11 mouse cellular contexts compared by ENCODE assay signal in genomic region chr15:96744153-96744881, GRCm38 (mm10). TPM values are rescaled to one million over a fixed set of nuclear protein-coding genes. Genes with fewer than 3 reads are reported as not detected.
DNase-seq lines count a peak whose midpoint lies in the region; ATAC-seq and TF ChIP-seq lines count a peak whose summit lies in the region.
"Had no signal": no experiment of that assay in that cellular context is flagged by ENCODE, and none has a peak within 500 bp of the region (broad histone marks: within the 10 kb centered on the region; RNA-seq: fewer than 3 reads in every experiment).

No protein-coding gene starts in this region.

- H3K9me3 ChIP-seq in kidney, embryonic 14.5 days (ENCODE audit: control insufficient read depth, low read length): no peaks in the 10 kb centered on the region; the same call in 1 of the 2 replicates
- H3K9me3 ChIP-seq in heart, embryonic 13.5 days: 0 out of 2 replicates have a peak, but pooled peaks cover 8% of the 10 kb centered on the region
- no peaks in the 10 kb centered on the region for H3K9me3 ChIP-seq in liver, embryonic 16.5 days (replicated peaks; ENCODE audit: control insufficient read depth, low read length)
- H3K9me3 ChIP-seq in stomach, postnatal 0 days (ENCODE audit: control insufficient read depth, low read length): no peaks in the 10 kb centered on the region

- H3K4me2 ChIP-seq in kidney, embryonic 14.5 days (replicated peaks; ENCODE audit: low read depth, low read length): no peak overlapping the region
- H3K4me2 ChIP-seq in heart, embryonic 13.5 days: peak overlapping the region; percentile 46
- H3K4me2 ChIP-seq in liver, embryonic 16.5 days (ENCODE audit: low read depth, low read length): 0 out of 2 replicates have a peak overlapping the region, but pooled peaks have one; percentile 12
- H3K4me2 ChIP-seq in stomach, postnatal 0 days (replicated peaks; ENCODE audit: low read depth): no peak overlapping the region

- 0 out of 2 replicates have a peak, but pooled peaks cover 3% of the 10 kb centered on the region for H3K4me1 ChIP-seq in kidney, embryonic 14.5 days (ENCODE audit: control insufficient read depth, insufficient read depth, low read length)
- peaks cover 52% of the 10 kb centered on the region for H3K4me1 ChIP-seq in heart, embryonic 13.5 days
- peaks cover 11% of the 10 kb centered on the region for H3K4me1 ChIP-seq in liver, embryonic 16.5 days (ENCODE audit: control insufficient read depth, low read depth, low read length)
- H3K4me1 ChIP-seq in stomach, postnatal 0 days (replicated peaks; ENCODE audit: control insufficient read depth, insufficient read depth): 0 out of 2 replicates have a peak, but pooled peaks cover 2% of the 10 kb centered on the region

- no peaks in the 10 kb centered on the region for H3K27me3 ChIP-seq in kidney, embryonic 14.5 days (ENCODE audit: control insufficient read depth, insufficient read depth, low read length)
- no peaks in the 10 kb centered on the region for H3K27me3 ChIP-seq in heart, embryonic 13.5 days (replicated peaks)
- no peaks in the 10 kb centered on the region for H3K27me3 ChIP-seq in liver, embryonic 16.5 days (ENCODE audit: control insufficient read depth, insufficient read depth, low read depth, low read length)
- H3K27me3 ChIP-seq in stomach, postnatal 0 days (ENCODE audit: control insufficient read depth, insufficient read depth, low read length): no peaks in the 10 kb centered on the region

- 71% methylated on average over 18 of the region's 18 CpGs for WGBS in kidney, embryonic 14.5 days
- 14% methylated on average over 18 of the region's 18 CpGs for WGBS in heart, embryonic 13.5 days
- WGBS in liver, embryonic 16.5 days (ENCODE audit: insufficient replicate concordance): 18% methylated on average over 18 of the region's 18 CpGs
- WGBS in stomach, postnatal 0 days: 58% methylated on average over 18 of the region's 18 CpGs

- H3K4me3 ChIP-seq in kidney, embryonic 14.5 days (ENCODE audit: low read length): no peak overlapping the region
- no peak overlapping the region for H3K4me3 ChIP-seq in heart, embryonic 13.5 days
- no peak overlapping the region for H3K4me3 ChIP-seq in liver, embryonic 16.5 days (ENCODE audit: low read depth, low read length)
- no peak overlapping the region for H3K4me3 ChIP-seq in stomach, postnatal 0 days (ENCODE audit: low read depth, low read length)

- DNase-seq in kidney, adult 18-20 months: no peak
- no peak for DNase-seq in stomach, postnatal 0 days (ENCODE audit: low spot score)
- no peak for DNase-seq in cerebellum, postnatal 10 days
- no peak for DNase-seq in layer of hippocampus, adult 9-10 months (ENCODE audit: low spot score)
- DNase-seq in urinary bladder, postnatal 4 days (ENCODE audit: low spot score in 2 of 2): no peak
- DNase-seq: cerebellum, adult 8-10 months; gastrocnemius, postnatal 10 days; kidney, adult 8-10 months had no signal

- no peak for ATAC-seq in kidney, embryonic 14.5 days (ENCODE audit: low FRiP score, low TSS enrichment)
- peak; percentile 66; the same call in 1 of the 2 replicates for ATAC-seq in heart, embryonic 13.5 days (ENCODE audit: extremely low read depth, insufficient number of reproducible peaks, low FRiP score, low TSS enrichment)
- ATAC-seq in liver, embryonic 16.5 days (ENCODE audit: low read depth): peak; percentile 7; the same call in 1 of the 2 replicates
- ATAC-seq in stomach, postnatal 0 days (ENCODE audit: low FRiP score, low TSS enrichment): no peak

- no peak for TF ChIP-seq CTCF in stomach, postnatal 0 days (IDR thresholded peaks at IDR 0.05; ENCODE audit: low read depth)

- H3K27ac ChIP-seq in kidney, embryonic 14.5 days (ENCODE audit: low read depth, low read length): peak overlapping the region; percentile 26; the same call in 1 of the 2 replicates
- peak overlapping the region; percentile 95 for H3K27ac ChIP-seq in heart, embryonic 13.5 days (replicated peaks)
- peak overlapping the region; percentile 82; the same call in 1 of the 2 replicates for H3K27ac ChIP-seq in liver, embryonic 16.5 days (ENCODE audit: low read length)
- peak overlapping the region; percentile 77; the same call in 1 of the 2 replicates for H3K27ac ChIP-seq in stomach, postnatal 0 days (replicated peaks)

- H3K36me3 ChIP-seq in kidney, embryonic 14.5 days (ENCODE audit: control insufficient read depth, insufficient read depth, low read length): no peaks in the 10 kb centered on the region
- H3K36me3 ChIP-seq in heart, embryonic 13.5 days: no peaks in the 10 kb centered on the region
- no peaks in the 10 kb centered on the region for H3K36me3 ChIP-seq in liver, embryonic 16.5 days (ENCODE audit: control insufficient read depth, insufficient read depth)
- no peaks in the 10 kb centered on the region for H3K36me3 ChIP-seq in stomach, postnatal 0 days (ENCODE audit: control insufficient read depth, insufficient read depth, low read length)

- H3K9ac ChIP-seq in kidney, embryonic 14.5 days (ENCODE audit: low read depth, low read length): no peak overlapping the region
- 0 out of 2 replicates have a peak overlapping the region, but pooled peaks have one; percentile 12 for H3K9ac ChIP-seq in heart, embryonic 13.5 days
- H3K9ac ChIP-seq in liver, embryonic 16.5 days (ENCODE audit: low read depth, low read length): no peak overlapping the region
- H3K9ac ChIP-seq in stomach, postnatal 0 days (ENCODE audit: low read length): no peak overlapping the region

- TF ChIP-seq EP300 in stomach, postnatal 0 days (optimal IDR thresholded peaks at IDR 0.05): no peak

RNA-seq across cellular contexts. Expression of gene Slc38a2, which starts 44.8 kb away (rescaled TPM):
- 102 and 177 TPM in 2 replicates for polyA plus RNA-seq in kidney, embryonic 14.5 days (2014; fragmentation: Nextera tagmentation; extraction: Ambion mirVana)
- polyA plus RNA-seq in heart, embryonic 13.5 days (2015; fragmentation: Nextera tagmentation; extraction: Ambion mirVana): 115 and 119 TPM in 2 replicates
- polyA plus RNA-seq in liver, embryonic 16.5 days (2015; fragmentation: Nextera tagmentation; extraction: Ambion mirVana): 37.9 and 38.8 TPM in 2 replicates
- 55.3 and 63.0 TPM in 2 replicates for polyA plus RNA-seq in stomach, postnatal 0 days (2015; fragmentation: Nextera tagmentation; extraction: Ambion mirVana)

Comparison
In these comparisons a context has a peak if more than half of its experiments do, and no peak if none do; other contexts are left out.
1. ATAC-seq: peak in heart, embryonic 13.5 days (single experiment) and liver, embryonic 16.5 days (single experiment); none in kidney, embryonic 14.5 days (single experiment) and stomach, postnatal 0 days (single experiment).
2. H3K27ac ChIP-seq: peak in every context shown above with its lines; median percentile 95 in heart, embryonic 13.5 days; 82 in liver, embryonic 16.5 days; 77 in stomach, postnatal 0 days; 26 in kidney, embryonic 14.5 days.
3. H3K4me2 ChIP-seq: peak in heart, embryonic 13.5 days (single experiment) and liver, embryonic 16.5 days (single experiment); none in kidney, embryonic 14.5 days (single experiment) and stomach, postnatal 0 days (single experiment).